Mouse (Mus musculus) neural tube, embryonic 13.5 days (tissue): ENCODE data around the gene Utp14b. TPM values are rescaled to one million over a fixed set of nuclear protein-coding genes. Genes with fewer than 3 reads are reported as not detected.

ENCODE experiments used
- ATAC-seq: fragments of 200-750 bp; cut with Nextera tagmentation; 2 replicates; pipeline ENCODE4 v1.8.0; 2017; ENCODE audit warnings: low read depth, mild to moderate bottlenecking, moderate TSS enrichment, moderate library complexity
- H3K27ac ChIP-seq: fragments of 300-500 bp; sonication (generic); replicated peaks from 2 replicates; pipeline ENCODE4 v1.5.1; 2015; ENCODE audit warnings: moderate library complexity, mild to moderate bottlenecking, inconsistent platforms
- H3K27me3 ChIP-seq: fragments of 300-500 bp; sonication (generic); 2 replicates; pipeline ENCODE4 v1.6.1; 2015; ENCODE audit warnings: mild to moderate bottlenecking, inconsistent platforms
- H3K36me3 ChIP-seq: fragments of 300-500 bp; sonication (generic); 2 replicates; pipeline ENCODE4 v1.6.1; 2015; ENCODE audit warnings: mild to moderate bottlenecking, inconsistent platforms
- H3K4me1 ChIP-seq: fragments of 300-500 bp; sonication (generic); replicated peaks from 2 replicates; pipeline ENCODE4 v1.6.1; 2015; ENCODE audit warnings: inconsistent platforms
- H3K4me2 ChIP-seq: fragments of 300-500 bp; sonication (generic); 2 replicates; pipeline ENCODE4 v1.6.1; 2015; ENCODE audit warnings: inconsistent platforms, mild to moderate bottlenecking, moderate library complexity
- H3K4me3 ChIP-seq: fragments of 300-500 bp; sonication (generic); 2 replicates; pipeline ENCODE4 v1.5.1; 2015; ENCODE audit warnings: mild to moderate bottlenecking, inconsistent platforms
- H3K9ac ChIP-seq: fragments of 300-500 bp; sonication (generic); 2 replicates; pipeline ENCODE4 v1.6.1; 2015; ENCODE audit warnings: moderate library complexity, mild to moderate bottlenecking, inconsistent platforms
- H3K9me3 ChIP-seq: fragments of 300-500 bp; sonication (generic); 2 replicates; pipeline ENCODE4 v1.6.1; 2016; ENCODE audit warnings: inconsistent platforms
- WGBS: fragments of 180-500 bp; shearing (Covaris S2); methylation state at CpG from one replicate; pipeline ENCODE4 v1.1.7; 2015; 5-methylcytosine and 5-hydroxymethylcytosine counted together
- polyA plus RNA-seq: library from polyadenylated mRNA; unstranded; fragments of >200 nt; fragmentation: Nextera tagmentation; extraction: Ambion mirVana; gene quantifications from 2 replicates; pipeline ENCODE4 v1.2.1, GENCODE M21; 2015

Gene Utp14b
- polyA plus RNA-seq, 1 experiment from 2014 or later: 2.0 TPM

DNA sequence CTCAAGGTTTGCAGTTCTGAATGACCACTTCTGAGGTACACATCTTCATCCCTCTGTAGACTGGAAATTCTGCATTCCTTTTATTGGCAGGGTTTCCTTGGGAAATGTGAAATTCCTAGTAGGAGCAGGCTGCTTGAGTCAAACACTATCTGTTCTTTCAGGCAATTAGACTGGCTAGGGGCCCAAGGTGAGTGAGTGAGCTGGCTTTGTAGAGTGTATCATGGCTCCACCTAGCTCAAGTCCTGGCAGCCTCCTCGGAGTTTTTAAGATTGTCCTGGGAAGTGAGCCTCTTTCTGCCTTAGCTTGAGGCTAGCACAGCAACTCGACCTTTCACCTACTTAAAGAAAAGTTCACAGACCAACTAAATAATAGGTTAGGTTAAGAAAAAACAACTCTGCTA lies 1.4 kb upstream of the Utp14b start:
- WGBS: 22% methylated on average over 2 of the region's 2 CpGs

GRCm38 (mm10) chr1:78657021-78657629 lies 713 bp upstream of the Utp14b start:
- Histone ChIP-seq H3K9me3 (no peaks in the 10 kb centered on the region), H3K4me3 (peak overlapping the region; percentile 91), H3K9ac (peak overlapping the region; percentile 98), H3K27me3 (no peaks in the 10 kb centered on the region), H3K4me1 (peaks cover 36% of the 10 kb centered on the region), H3K4me2 (peak overlapping the region; percentile 69), H3K36me3 (no peaks in the 10 kb centered on the region), H3K27ac (peak overlapping the region; percentile 99)
- no peak for ATAC-seq
- WGBS: 28% methylated on average over 22 of the region's 22 CpGs

More for the DNA sequence above, 1.4 kb upstream of the Utp14b start:
- H3K4me2 ChIP-seq: no peak overlapping the region
- H3K27me3 ChIP-seq: no peaks in the 10 kb centered on the region
- peak overlapping the region; percentile 29; the same call in 1 of the 2 replicates for H3K27ac ChIP-seq
- H3K9me3 ChIP-seq: no peaks in the 10 kb centered on the region
- H3K4me1 ChIP-seq: peaks cover 34% of the 10 kb centered on the region
- no peaks in the 10 kb centered on the region for H3K36me3 ChIP-seq
- no peak for ATAC-seq
- H3K4me3 ChIP-seq: no peak overlapping the region
- H3K9ac ChIP-seq: no peak overlapping the region

- peak overlapping the region; percentile 99 for H3K27ac ChIP-seq
- no peak for ATAC-seq
Observed at GRCm38 (mm10) chr1:78658441-78659269, 817 bp downstream of the Utp14b start.

GRCm38 (mm10) chr1:78659270-78659823 lies 1.5 kb downstream of the Utp14b start:
- Histone ChIP-seq H3K36me3 (peaks cover 3% of the 10 kb centered on the region; the same call in 1 of the 2 replicates), H3K27ac (no peak overlapping the region), H3K4me2 (peak overlapping the region; percentile 69), H3K4me3 (peak overlapping the region; percentile 91), H3K9me3 (no peaks in the 10 kb centered on the region), H3K4me1 (peaks cover 36% of the 10 kb centered on the region), H3K9ac (peak overlapping the region; percentile 98), H3K27me3 (no peaks in the 10 kb centered on the region)
- ATAC-seq: no peak
- whole genome bisulfite sequencing: 20% methylated on average over 4 of the region's 4 CpGs

More at GRCm38 (mm10) chr1:78658441-78659269, 817 bp downstream of the Utp14b start:
- peak overlapping the region; percentile 98 for H3K9ac ChIP-seq
- under 1% methylated on average over 20 of the region's 20 CpGs for WGBS
- H3K36me3 ChIP-seq: no peaks in the 10 kb centered on the region
- H3K4me2 ChIP-seq: peak overlapping the region; percentile 69
- H3K9me3 ChIP-seq: no peaks in the 10 kb centered on the region
- H3K4me1 ChIP-seq: peaks cover 36% of the 10 kb centered on the region
- no peaks in the 10 kb centered on the region for H3K27me3 ChIP-seq
- H3K4me3 ChIP-seq: peak overlapping the region; percentile 91

DNA sequence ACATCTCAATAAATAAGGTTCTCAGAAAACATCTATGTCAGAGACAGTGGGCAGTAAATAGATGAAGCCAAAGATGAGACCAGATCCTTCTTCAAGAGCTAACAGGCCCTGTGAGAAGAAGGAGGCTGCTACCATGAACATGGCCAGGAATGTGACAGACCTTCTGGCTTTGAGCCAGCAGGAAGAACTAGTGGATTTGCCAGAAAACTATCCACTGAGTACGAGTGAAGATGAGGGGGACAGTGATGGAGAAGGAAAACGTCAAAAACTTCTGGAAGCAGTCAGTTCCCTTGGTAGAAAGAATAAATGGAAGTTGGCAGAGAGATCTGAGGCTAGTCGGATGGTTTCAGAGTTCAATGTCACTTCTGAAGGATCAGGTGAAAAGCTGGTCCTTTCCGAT lies 6.5 kb downstream of the Utp14b start:
- no peak for ATAC-seq
- Histone ChIP-seq H3K27me3 (no peaks in the 10 kb centered on the region), H3K36me3 (peaks cover 39% of the 10 kb centered on the region), H3K4me1 (peaks cover 22% of the 10 kb centered on the region), H3K4me2 (no peak overlapping the region), H3K4me3 (no peak overlapping the region), H3K9me3 (no peaks in the 10 kb centered on the region), H3K27ac (no peak overlapping the region), H3K9ac (no peak overlapping the region)
- 92% methylated on average over 4 of the region's 4 CpGs for WGBS

- H3K36me3 ChIP-seq: peaks cover 42% of the 10 kb centered on the region
- no peak overlapping the region for H3K9ac ChIP-seq
- no peak overlapping the region for H3K27ac ChIP-seq
- no peaks in the 10 kb centered on the region for H3K27me3 ChIP-seq
- peaks cover 6% of the 10 kb centered on the region for H3K4me1 ChIP-seq
- no peak overlapping the region for H3K4me2 ChIP-seq
- no peaks in the 10 kb centered on the region for H3K9me3 ChIP-seq
- no peak overlapping the region for H3K4me3 ChIP-seq
- WGBS: 97% methylated on average over 9 of the region's 9 CpGs
- no peak for ATAC-seq
Observed at GRCm38 (mm10) chr1:78665954-78666499, 8.2 kb downstream of the Utp14b start.

- H3K9me3 ChIP-seq: no peaks in the 10 kb centered on the region
- no peak overlapping the region for H3K4me2 ChIP-seq
- peaks cover under 1% of the 10 kb centered on the region for H3K4me1 ChIP-seq
- peaks cover 42% of the 10 kb centered on the region for H3K36me3 ChIP-seq
- H3K9ac ChIP-seq: no peak overlapping the region
- H3K27ac ChIP-seq: no peak overlapping the region
- WGBS: 100% methylated on average over 1 of the region's 1 CpGs
- no peak for ATAC-seq
- no peaks in the 10 kb centered on the region for H3K27me3 ChIP-seq
- H3K4me3 ChIP-seq: no peak overlapping the region
Observed at GRCm38 (mm10) chr1:78666585-78666984, 8.7 kb downstream of the Utp14b start.

GRCm38 (mm10) chr1:78682291-78682690 lies 24.5 kb downstream of the Utp14b start:
- Histone ChIP-seq H3K9me3 (no peaks in the 10 kb centered on the region), H3K4me1 (no peaks in the 10 kb centered on the region), H3K9ac (no peak overlapping the region), H3K36me3 (peaks cover 9% of the 10 kb centered on the region; the same call in 1 of the 2 replicates), H3K27me3 (no peaks in the 10 kb centered on the region), H3K4me3 (no peak overlapping the region), H3K27ac (no peak overlapping the region), H3K4me2 (no peak overlapping the region)
- 94% methylated on average over 3 of the region's 3 CpGs for WGBS
- no peak for ATAC-seq

DNA sequence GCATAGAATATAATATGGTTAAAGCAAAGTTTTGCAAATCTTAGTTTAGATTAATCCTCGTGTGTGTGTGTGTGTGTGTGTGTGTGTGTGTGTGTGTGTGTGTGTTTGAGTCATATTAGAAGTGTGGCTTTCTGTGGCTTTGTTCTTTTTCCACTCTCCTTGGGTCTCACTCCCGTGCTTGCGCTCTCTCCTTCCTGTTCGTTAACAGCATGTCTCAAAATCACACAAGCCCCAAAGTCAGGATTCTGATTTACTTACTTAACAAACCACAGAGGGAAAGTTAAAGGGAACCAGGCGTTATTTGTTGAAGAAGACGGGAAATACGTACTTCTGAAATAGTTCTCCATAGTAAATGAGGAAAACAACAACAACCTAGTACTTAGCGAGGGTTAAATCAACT lies 26.3 kb downstream of the Utp14b start:
- Histone ChIP-seq H3K4me3 (no peak overlapping the region), H3K36me3 (peaks cover 9% of the 10 kb centered on the region; the same call in 1 of the 2 replicates), H3K27ac (no peak overlapping the region), H3K9ac (no peak overlapping the region), H3K9me3 (no peaks in the 10 kb centered on the region), H3K27me3 (no peaks in the 10 kb centered on the region), H3K4me1 (no peaks in the 10 kb centered on the region), H3K4me2 (no peak overlapping the region)
- ATAC-seq: no peak
- 94% methylated on average over 8 of the region's 8 CpGs for WGBS

DNA sequence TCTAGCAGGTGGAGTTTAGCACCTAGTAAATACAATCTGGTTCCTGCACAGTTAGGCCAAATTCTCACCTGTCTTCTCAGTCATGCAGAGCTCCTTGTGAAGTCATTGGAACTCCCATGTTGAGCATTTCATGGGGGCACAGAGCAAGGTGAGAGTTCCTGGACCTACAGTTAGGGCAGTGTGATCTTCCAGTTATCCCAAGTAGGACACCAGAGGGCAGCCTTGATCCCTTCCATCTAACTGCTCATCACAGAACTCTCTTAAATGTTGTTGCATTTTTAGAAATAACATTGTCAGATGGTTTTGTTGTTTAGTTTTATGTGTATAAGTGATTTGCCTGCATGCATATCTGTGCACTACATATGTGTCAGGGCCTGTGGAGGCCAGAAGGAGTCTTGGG lies 29.0 kb downstream of the Utp14b start:
- Histone ChIP-seq H3K27me3 (no peaks in the 10 kb centered on the region), H3K36me3 (peaks cover 18% of the 10 kb centered on the region), H3K4me2 (no peak overlapping the region), H3K4me1 (no peaks in the 10 kb centered on the region), H3K9ac (no peak overlapping the region), H3K4me3 (no peak overlapping the region), H3K9me3 (no peaks in the 10 kb centered on the region), H3K27ac (no peak overlapping the region)
- no peak for ATAC-seq

DNA sequence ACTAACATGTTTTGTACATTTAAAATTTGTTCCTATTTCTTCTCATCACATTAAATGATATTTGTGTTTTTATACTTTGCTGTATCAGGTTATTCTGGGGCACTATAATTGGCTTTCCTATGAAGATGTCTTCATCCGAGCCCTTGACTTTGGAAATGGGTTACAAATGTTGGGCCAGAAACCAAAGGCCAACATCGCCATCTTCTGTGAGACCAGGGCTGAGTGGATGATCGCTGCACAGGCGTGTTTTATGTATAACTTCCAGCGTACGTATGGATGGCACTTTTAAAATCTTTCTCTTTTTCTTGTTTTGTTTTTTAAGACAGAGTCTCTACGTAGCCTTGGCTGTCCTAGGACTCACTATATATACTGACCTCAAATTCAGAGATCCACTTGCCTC lies 30.3 kb downstream of the Utp14b start:
- WGBS: 91% methylated on average over 7 of the region's 7 CpGs
- no peaks in the 10 kb centered on the region for H3K4me1 ChIP-seq
- no peak overlapping the region for H3K9ac ChIP-seq
- H3K4me3 ChIP-seq: no peak overlapping the region
- no peaks in the 10 kb centered on the region for H3K27me3 ChIP-seq
- no peak overlapping the region for H3K4me2 ChIP-seq
- no peaks in the 10 kb centered on the region for H3K9me3 ChIP-seq
- peaks cover 24% of the 10 kb centered on the region for H3K36me3 ChIP-seq
- no peak overlapping the region for H3K27ac ChIP-seq
- no peak for ATAC-seq
